Mouse (Mus musculus): Measurements from ENCODE around the gene Zfp281.

The Zfp281 gene

GRCm38 (mm10) chr1:136659337-136659736, 34.6 kb downstream of the Zfp281 start:
- no peak for DNase-seq

GRCm38 (mm10) chr1:136659917-136660316, 35.2 kb downstream of the Zfp281 start:
- no peak for DNase-seq

- no peak for DNase-seq
Observed at GRCm38 (mm10) chr1:136661511-136661910, 36.8 kb downstream of the Zfp281 start.

- DNase-seq = no peak
Observed at GRCm38 (mm10) chr1:136661939-136662563, 37.4 kb downstream of the Zfp281 start.

GRCm38 (mm10) chr1:136664921-136665582, 40.4 kb downstream of the Zfp281 start:
- DNase-seq = no peak

- no peak for DNase-seq
Observed at GRCm38 (mm10) chr1:136666513-136666912, 41.8 kb downstream of the Zfp281 start.

- DNase-seq = no peak
Observed at GRCm38 (mm10) chr1:136669926-136670325, 45.2 kb downstream of the Zfp281 start.

- no peak for DNase-seq
Observed at GRCm38 (mm10) chr1:136670421-136670820, 45.7 kb downstream of the Zfp281 start.

- no peak for DNase-seq
Observed at GRCm38 (mm10) chr1:136671767-136672434, 47.2 kb downstream of the Zfp281 start.

GRCm38 (mm10) chr1:136672564-136672963, 47.9 kb downstream of the Zfp281 start:
- DNase-seq = no peak

GRCm38 (mm10) chr1:136673293-136673692, 48.6 kb downstream of the Zfp281 start:
- DNase-seq = no peak

GRCm38 (mm10) chr1:136674548-136675455, 50.1 kb downstream of the Zfp281 start:
- no peak for DNase-seq

GRCm38 (mm10) chr1:136675736-136676444, 51.2 kb downstream of the Zfp281 start:
- DNase-seq = no peak

GRCm38 (mm10) chr1:136676445-136676755, 51.7 kb downstream of the Zfp281 start:
- DNase-seq = no peak

GRCm38 (mm10) chr1:136677847-136678325, 53.2 kb downstream of the Zfp281 start:
- no peak for DNase-seq

- no peak for DNase-seq
Observed at GRCm38 (mm10) chr1:136678836-136679235, 54.1 kb downstream of the Zfp281 start.

Measured in kidney, adult 11 months (tissue).